Mouse (Mus musculus) thymus, adult 2 months (tissue): ENCODE data around the gene Acvr1b. TPM values are rescaled to one million over a fixed set of nuclear protein-coding genes. Genes with fewer than 3 reads are reported as not detected.

Source experiments
- DNase-seq: peaks from one replicate; pipeline ENCODE4 v3.0.0; 2021
- H3K27ac ChIP-seq: fragments of 200-500 bp; 2 replicates; pipeline ENCODE4 v1.5.1; 2012; ENCODE audit warnings: low read length, control low read depth; ENCODE audit not compliant: control insufficient read depth, insufficient read depth
- H3K27me3 ChIP-seq: fragments of 200-500 bp; 2 replicates; pipeline ENCODE4 v1.6.1; 2012; ENCODE audit warnings: mild to moderate bottlenecking, low read length, moderate library complexity, mixed read lengths; ENCODE audit not compliant: control insufficient read depth, insufficient read depth
- H3K36me3 ChIP-seq: fragments of 200-500 bp; 2 replicates; pipeline ENCODE4 v1.6.1; 2012; ENCODE audit warnings: mild to moderate bottlenecking, low read length, moderate library complexity; ENCODE audit not compliant: control insufficient read depth, insufficient read depth
- H3K4me1 ChIP-seq: fragments of 200-500 bp; replicated peaks from 2 replicates; pipeline ENCODE4 v1.6.1; 2012; ENCODE audit warnings: low read length; ENCODE audit not compliant: control insufficient read depth, insufficient read depth
- H3K4me3 ChIP-seq: fragments of 200-500 bp; 2 replicates; pipeline ENCODE4 v1.5.1; 2012; ENCODE audit warnings: mild to moderate bottlenecking, low read length, control low read depth, moderate library complexity; ENCODE audit not compliant: control insufficient read depth, insufficient read depth
- CTCF ChIP-seq: fragments of 200-500 bp; IDR thresholded peaks from 2 replicates; pipeline ENCODE4 v1.5.1; 2012; ENCODE audit warnings: mild to moderate bottlenecking, control low read depth, low read length, moderate library complexity, borderline replicate concordance; ENCODE audit not compliant: control insufficient read depth, poor library complexity, insufficient read depth; ENCODE audit errors: extremely low read depth
- POLR2A ChIP-seq: fragments of 200-500 bp; IDR thresholded peaks from 2 replicates; pipeline ENCODE4 v1.6.1; 2012; ENCODE audit warnings: mild to moderate bottlenecking, low read length, control low read depth, moderate library complexity; ENCODE audit not compliant: control insufficient read depth, poor library complexity, insufficient read depth; ENCODE audit errors: extremely low read depth
- WGBS: fragments of 180-500 bp; shearing (Covaris S2); methylation state at CpG from one replicate; pipeline ENCODE4 v1.1.7; 2018; 5-methylcytosine and 5-hydroxymethylcytosine counted together
- polyA plus RNA-seq: library from polyadenylated mRNA; depleted of rRNA; stranded (reverse); fragments of >200 nt; gene quantifications from 2 replicates; pipeline ENCODE4 v1.2.3, GENCODE M21; 2012

Gene Acvr1b
- polyA plus RNA-seq, 1 experiment = 34.9 TPM

DNA sequence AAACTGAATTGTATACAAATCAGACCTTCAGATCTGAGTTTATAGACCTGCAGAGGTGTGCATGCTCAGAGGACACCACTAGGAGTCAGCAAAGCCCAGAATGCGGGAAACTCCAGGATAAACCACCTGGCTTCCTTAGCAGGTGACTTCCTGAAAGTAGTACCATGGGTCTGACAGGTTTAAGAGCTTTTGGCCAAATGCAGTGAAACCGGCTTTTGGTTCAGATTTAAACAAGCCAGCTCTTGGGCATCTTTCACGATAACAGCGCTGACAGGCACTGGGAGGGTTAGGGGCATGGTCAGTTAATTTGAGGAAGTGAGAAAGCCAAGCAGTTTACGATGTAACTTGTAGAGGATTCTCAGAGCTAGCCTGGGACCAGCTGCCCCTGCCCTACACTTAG, 14.0 kb downstream of the Acvr1b start:
- H3K27ac ChIP-seq = no peak overlapping the region
- H3K36me3 ChIP-seq = no peaks in the 10 kb centered on the region
- H3K4me3 ChIP-seq = no peak overlapping the region
- no peak for TF ChIP-seq POLR2A
- no peak for TF ChIP-seq CTCF
- no peaks in the 10 kb centered on the region for H3K27me3 ChIP-seq
- H3K4me1 ChIP-seq = peaks cover 11% of the 10 kb centered on the region
- WGBS = 59% methylated on average over 5 of the region's 5 CpGs
- DNase-seq = no peak

DNA sequence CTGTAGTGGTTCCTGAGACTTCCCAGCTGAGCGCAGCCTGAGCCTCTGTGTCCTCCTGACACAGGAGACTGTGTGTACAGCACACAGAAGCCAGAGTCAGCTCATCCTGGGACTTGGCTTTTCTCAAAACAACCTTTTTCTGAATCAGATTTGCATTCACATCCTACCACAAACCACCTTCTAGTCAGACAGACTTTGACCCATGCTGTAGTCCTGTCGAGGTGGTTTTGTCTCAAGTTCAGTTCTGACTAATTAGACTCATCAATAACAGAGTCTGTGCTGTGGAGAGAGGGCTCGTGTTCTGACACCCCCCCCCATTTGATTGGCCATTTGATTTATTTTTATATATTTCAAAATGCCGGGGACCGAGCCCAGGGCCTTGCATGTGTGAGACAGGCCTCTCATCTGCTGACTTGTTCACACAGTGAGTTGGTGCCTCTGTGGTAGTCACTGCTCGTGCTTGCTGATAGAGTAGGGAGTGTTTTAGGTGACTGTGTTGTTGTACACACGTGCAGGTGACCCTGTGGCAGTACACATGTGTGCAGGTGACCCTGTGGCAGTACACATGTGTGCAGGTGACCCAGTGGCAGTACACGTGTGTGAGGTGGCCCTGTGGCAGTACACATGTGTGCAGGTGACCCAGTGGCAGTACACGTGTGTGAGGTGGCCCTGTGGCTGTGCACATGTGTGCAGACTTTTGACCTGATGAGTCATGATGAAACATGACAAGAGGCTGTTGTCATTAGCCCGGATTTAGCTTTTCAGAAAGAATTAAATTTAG, 16.3 kb downstream of the Acvr1b start:
- H3K27me3 ChIP-seq = no peaks in the 10 kb centered on the region
- TF ChIP-seq POLR2A (no peak), CTCF (no peak)
- peaks cover 13% of the 10 kb centered on the region for H3K4me1 ChIP-seq
- peak overlapping the region; percentile 26; the same call in 1 of the 2 replicates for H3K27ac ChIP-seq
- no peak overlapping the region for H3K4me3 ChIP-seq
- 0 out of 2 replicates have a peak, but pooled peaks cover 3% of the 10 kb centered on the region for H3K36me3 ChIP-seq
- WGBS = 74% methylated on average over 10 of the region's 10 CpGs
- DNase-seq = no peak

DNA sequence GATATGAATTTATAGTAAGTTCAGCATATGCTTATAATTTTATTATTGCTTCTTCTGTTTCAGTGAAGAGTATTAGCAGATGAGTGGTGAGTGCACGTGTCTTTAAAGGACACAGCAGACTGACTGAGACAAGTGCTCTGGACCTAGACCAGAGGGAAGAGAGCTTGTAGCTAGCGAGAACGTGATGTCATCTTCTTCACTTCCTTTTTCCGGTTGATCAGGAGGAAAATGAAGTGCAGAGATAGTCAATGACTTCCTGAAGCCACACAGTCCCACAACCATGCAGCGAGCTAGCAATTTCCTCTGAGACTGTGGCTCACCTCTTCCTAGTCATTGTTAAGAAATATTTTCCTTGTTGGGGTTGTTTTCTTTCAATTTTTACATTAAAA, 16.9 kb downstream of the Acvr1b start:
- no peak for DNase-seq
- Histone ChIP-seq H3K36me3 (0 out of 2 replicates have a peak, but pooled peaks cover 3% of the 10 kb centered on the region), H3K27me3 (no peaks in the 10 kb centered on the region), H3K4me1 (peaks cover 15% of the 10 kb centered on the region), H3K4me3 (no peak overlapping the region), H3K27ac (no peak overlapping the region)
- 35% methylated on average over 5 of the region's 5 CpGs for WGBS
- TF ChIP-seq CTCF (no peak), POLR2A (no peak)

DNA sequence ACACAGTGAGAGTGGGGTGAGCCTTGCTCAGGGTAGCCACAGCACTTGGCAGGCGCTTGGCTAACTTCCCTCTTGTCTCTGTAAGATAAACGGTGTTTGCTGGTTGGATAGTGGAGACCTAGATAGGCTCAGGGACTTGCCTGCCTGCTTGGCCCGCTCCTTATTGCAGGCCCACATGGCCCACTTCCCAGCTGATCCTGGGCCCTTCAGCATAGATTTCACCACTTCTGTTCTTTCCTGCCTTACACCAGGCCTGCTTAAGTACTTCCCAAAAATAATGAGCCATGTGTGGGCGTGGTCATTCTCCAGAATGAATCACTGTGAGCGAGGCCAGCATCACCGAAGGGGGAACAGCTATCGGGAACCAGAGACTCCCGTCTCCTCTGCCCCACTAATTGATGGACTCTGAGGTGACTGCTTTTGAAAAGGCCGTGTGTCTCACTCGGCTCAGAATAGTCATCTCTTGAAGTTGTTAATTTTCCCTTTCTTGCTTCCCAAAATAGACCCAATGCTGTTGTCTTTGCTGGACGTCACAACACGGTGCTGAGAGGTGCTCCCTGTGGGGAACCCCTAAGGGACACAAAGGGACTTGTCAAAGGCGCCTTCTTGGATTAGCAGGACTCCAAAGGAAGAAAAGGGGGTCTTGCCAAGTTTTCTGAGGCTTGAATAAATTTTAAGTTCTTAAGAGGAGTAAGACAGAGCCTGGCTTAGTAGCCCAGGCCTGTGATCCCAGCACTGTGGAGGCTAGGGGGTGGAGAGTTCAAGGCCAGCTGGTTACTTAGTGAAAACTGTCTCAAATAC, 17.8 kb downstream of the Acvr1b start:
- Histone ChIP-seq H3K4me3 (no peak overlapping the region), H3K27ac (peak overlapping the region; percentile 14; the same call in 1 of the 2 replicates), H3K27me3 (no peaks in the 10 kb centered on the region), H3K4me1 (peaks cover 15% of the 10 kb centered on the region), H3K36me3 (0 out of 2 replicates have a peak, but pooled peaks cover 3% of the 10 kb centered on the region)
- TF ChIP-seq POLR2A (no peak), CTCF (no peak)
- DNase-seq = no peak
- WGBS = 88% methylated on average over 13 of the region's 13 CpGs

DNA sequence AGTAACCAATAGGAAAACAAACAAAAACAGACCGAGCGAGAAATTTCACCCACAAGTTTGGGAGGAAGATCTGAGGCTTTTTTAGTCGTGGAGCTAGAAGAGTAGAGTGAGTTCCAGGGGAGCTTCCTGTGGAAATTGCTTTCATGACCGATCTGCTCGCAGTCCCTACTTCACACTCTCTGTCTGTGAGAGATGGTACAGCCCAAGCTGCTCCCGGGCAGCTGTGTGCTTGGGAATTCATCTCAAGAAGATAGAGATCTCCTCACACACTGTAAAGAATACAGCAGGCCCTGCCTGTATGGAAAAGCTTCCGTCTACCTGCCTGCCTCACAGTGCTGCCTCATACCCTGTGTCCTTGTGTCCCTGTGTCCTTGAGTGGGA, 18.4 kb downstream of the Acvr1b start:
- H3K4me1 ChIP-seq = peaks cover 15% of the 10 kb centered on the region
- H3K4me3 ChIP-seq = no peak overlapping the region
- no peak overlapping the region for H3K27ac ChIP-seq
- WGBS = 72% methylated on average over 7 of the region's 7 CpGs
- no peaks in the 10 kb centered on the region for H3K27me3 ChIP-seq
- no peak for DNase-seq
- TF ChIP-seq CTCF = no peak
- TF ChIP-seq POLR2A = no peak
- H3K36me3 ChIP-seq = 0 out of 2 replicates have a peak, but pooled peaks cover 3% of the 10 kb centered on the region

DNA sequence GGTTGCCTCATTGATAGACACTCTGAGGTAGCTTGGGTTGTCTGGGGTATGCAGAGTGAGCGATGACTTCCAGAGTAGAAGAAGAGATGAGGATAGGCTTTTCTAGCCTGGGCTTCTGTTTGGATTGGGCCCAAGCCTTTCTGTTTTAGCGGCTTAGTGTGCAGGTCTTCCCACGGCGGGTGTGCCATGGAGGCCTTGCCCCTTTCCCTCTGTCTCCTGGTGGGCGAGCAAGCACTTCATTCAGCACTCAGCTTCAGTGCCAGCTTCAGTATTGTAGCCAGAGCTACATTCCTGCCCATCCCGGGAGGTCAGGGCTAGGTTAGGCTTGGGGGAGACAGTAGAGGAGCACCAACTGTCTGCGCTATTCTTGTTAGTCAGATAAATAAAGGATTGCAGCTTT, 18.8 kb downstream of the Acvr1b start:
- Histone ChIP-seq H3K27ac (no peak overlapping the region), H3K4me1 (peaks cover 15% of the 10 kb centered on the region)

More for the DNA sequence above, 18.8 kb downstream of the Acvr1b start:
- no peak for TF ChIP-seq CTCF
- TF ChIP-seq POLR2A = no peak
- Histone ChIP-seq H3K4me3 (no peak overlapping the region), H3K36me3 (0 out of 2 replicates have a peak, but pooled peaks cover 3% of the 10 kb centered on the region), H3K27me3 (no peaks in the 10 kb centered on the region)
- 93% methylated on average over 7 of the region's 7 CpGs for WGBS
- no peak for DNase-seq
